Mouse (Mus musculus) lung, adult 2 months (tissue): ENCODE results near the gene Cog4.

Source experiments
- CTCF ChIP-seq: fragments of 200-500 bp; IDR thresholded peaks from 2 replicates; pipeline ENCODE4 v1.5.1; 2011; ENCODE audit warnings: mild to moderate bottlenecking, low read length, control low read depth; ENCODE audit not compliant: insufficient read depth
- POLR2A ChIP-seq: fragments of 200-500 bp; IDR thresholded peaks from 2 replicates; pipeline ENCODE4 v1.6.1; 2011; ENCODE audit warnings: low read depth, mild to moderate bottlenecking, control low read depth, low read length, borderline replicate concordance; ENCODE audit errors: extremely low read depth

- TF ChIP-seq CTCF (no peak), POLR2A (no peak)
Observed at GRCm38 (mm10) chr8:110918027-110918426, 71.6 kb downstream of the Cog4 start.
